Mouse (Mus musculus) midbrain, embryonic 14.5 days (tissue): Measurements from ENCODE around the gene Pcbp3. TPM values are rescaled to one million over a fixed set of nuclear protein-coding genes. Genes with fewer than 3 reads are reported as not detected.
"Not testable (repeated sequence)": the region's sequence is repeated elsewhere in the genome, so short reads cannot be mapped to it uniquely, and the experiment has no call there.

ENCODE experiments used
- ATAC-seq: fragments of 200-750 bp; cut with Nextera tagmentation; 2 replicates; pipeline ENCODE4 v1.8.0; 2017; ENCODE audit warnings: moderate number of reproducible peaks, moderate library complexity; ENCODE audit not compliant: low FRiP score, low TSS enrichment
- DNase-seq: peaks from one replicate; pipeline ENCODE4 v3.0.0-alpha.2; 2015
- H3K27ac ChIP-seq: fragments of 300-500 bp; sonication (generic); replicated peaks from 2 replicates; pipeline ENCODE4 v1.5.1; 2014; ENCODE audit warnings: mild to moderate bottlenecking, low read depth, low read length, moderate library complexity
- H3K27me3 ChIP-seq: fragments of 300-500 bp; sonication (generic); 2 replicates; pipeline ENCODE4 v1.6.1; 2014; ENCODE audit warnings: low read length, control low read depth, mixed read lengths; ENCODE audit not compliant: control insufficient read depth, insufficient read depth
- H3K36me3 ChIP-seq: fragments of 300-500 bp; sonication (generic); 2 replicates; pipeline ENCODE4 v1.6.1; 2014; ENCODE audit warnings: low read length, control low read depth; ENCODE audit not compliant: control insufficient read depth, insufficient read depth
- H3K4me1 ChIP-seq: fragments of 300-500 bp; sonication (generic); 2 replicates; pipeline ENCODE4 v1.6.1; 2014; ENCODE audit warnings: mild to moderate bottlenecking, antibody characterized with exemption, low read length, control low read depth; ENCODE audit not compliant: control insufficient read depth, insufficient read depth
- H3K4me2 ChIP-seq: fragments of 300-500 bp; sonication (generic); 2 replicates; pipeline ENCODE4 v1.6.1; 2014; ENCODE audit warnings: mild to moderate bottlenecking, low read length, moderate library complexity
- H3K4me3 ChIP-seq: fragments of 300-500 bp; sonication (generic); replicated peaks from 2 replicates; pipeline ENCODE4 v1.5.1; 2014; ENCODE audit warnings: low read depth, low read length
- H3K9ac ChIP-seq: fragments of 300-500 bp; sonication (generic); replicated peaks from 2 replicates; pipeline ENCODE4 v1.6.1; 2014; ENCODE audit warnings: mild to moderate bottlenecking, low read length, moderate library complexity
- H3K9me3 ChIP-seq: fragments of 300-500 bp; sonication (generic); 2 replicates; pipeline ENCODE4 v1.6.1; 2016; ENCODE audit warnings: low read length, control low read depth, mixed read lengths; ENCODE audit not compliant: control insufficient read depth
- WGBS: fragments of 180-500 bp; shearing (Covaris S2); extraction: QIAGEN DNeasy Blood & Tissue Kit; methylation state at CpG from one replicate; pipeline ENCODE4 v1.1.7; 2014; 5-methylcytosine and 5-hydroxymethylcytosine counted together
- polyA plus RNA-seq: library from polyadenylated mRNA; unstranded; fragments of >200 nt; fragmentation: Nextera tagmentation; extraction: Ambion mirVana; gene quantifications from 2 replicates; pipeline ENCODE4 v1.2.1, GENCODE M21; 2014

Pcbp3 gene
- polyA plus RNA-seq, 1 experiment from 2014 or later = 37.3 TPM

DNA sequence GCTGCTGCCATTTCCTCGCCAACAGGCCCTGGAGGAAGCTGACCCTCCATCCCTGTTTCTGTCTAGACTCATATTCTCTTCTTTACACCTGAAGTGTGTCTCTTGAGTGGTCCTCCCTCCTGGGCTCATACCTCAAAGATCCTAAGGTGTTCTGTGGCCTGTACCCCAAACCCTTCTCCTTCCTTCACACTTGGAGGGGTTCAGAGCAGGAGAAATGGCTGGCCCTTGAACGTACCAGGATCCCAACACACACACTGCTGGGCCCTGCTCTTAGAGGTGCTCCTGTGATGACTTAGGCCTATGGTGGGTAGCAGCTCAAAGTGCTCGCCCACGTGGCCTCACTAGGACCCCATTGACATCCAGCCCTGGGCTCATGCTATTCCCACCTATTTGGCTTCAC is 196.8 kb downstream of the Pcbp3 start:
- Histone ChIP-seq H3K9me3 (no peaks in the 10 kb centered on the region), H3K4me1 (no peaks in the 10 kb centered on the region), H3K9ac (no peak overlapping the region), H3K27ac (no peak overlapping the region), H3K36me3 (0 out of 2 replicates have a peak, but pooled peaks cover 12% of the 10 kb centered on the region), H3K27me3 (no peaks in the 10 kb centered on the region), H3K4me2 (no peak overlapping the region), H3K4me3 (no peak overlapping the region)
- no peak for ATAC-seq
- WGBS = 94% methylated on average over 4 of the region's 4 CpGs
- no peak for DNase-seq

DNA sequence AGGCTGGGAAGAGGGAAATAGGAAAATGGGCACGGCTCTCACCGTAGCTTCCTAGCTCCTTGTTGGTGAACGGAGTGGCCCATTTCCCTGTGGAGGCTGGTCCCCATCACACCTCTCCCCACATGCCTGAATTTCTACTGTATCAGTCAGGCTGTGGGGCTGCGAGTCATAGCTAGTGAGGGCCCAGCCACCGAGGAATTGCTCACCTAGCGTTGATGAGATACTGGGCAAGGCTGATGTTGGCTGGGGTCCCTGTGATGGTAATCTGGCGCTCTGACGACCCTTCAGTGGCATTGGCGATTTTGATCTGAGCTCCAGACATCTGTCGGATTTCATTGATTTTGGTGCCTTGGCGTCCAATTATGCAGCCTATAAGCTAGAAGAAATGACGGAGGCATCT is 198.7 kb downstream of the Pcbp3 start:
- 93% methylated on average over 12 of the region's 12 CpGs for WGBS
- Histone ChIP-seq H3K27ac (no peak overlapping the region), H3K9ac (no peak overlapping the region), H3K9me3 (no peaks in the 10 kb centered on the region), H3K4me1 (no peaks in the 10 kb centered on the region), H3K36me3 (0 out of 2 replicates have a peak, but pooled peaks cover 12% of the 10 kb centered on the region), H3K4me2 (no peak overlapping the region), H3K27me3 (no peaks in the 10 kb centered on the region), H3K4me3 (no peak overlapping the region)
- DNase-seq (no peak), ATAC-seq (no peak)

DNA sequence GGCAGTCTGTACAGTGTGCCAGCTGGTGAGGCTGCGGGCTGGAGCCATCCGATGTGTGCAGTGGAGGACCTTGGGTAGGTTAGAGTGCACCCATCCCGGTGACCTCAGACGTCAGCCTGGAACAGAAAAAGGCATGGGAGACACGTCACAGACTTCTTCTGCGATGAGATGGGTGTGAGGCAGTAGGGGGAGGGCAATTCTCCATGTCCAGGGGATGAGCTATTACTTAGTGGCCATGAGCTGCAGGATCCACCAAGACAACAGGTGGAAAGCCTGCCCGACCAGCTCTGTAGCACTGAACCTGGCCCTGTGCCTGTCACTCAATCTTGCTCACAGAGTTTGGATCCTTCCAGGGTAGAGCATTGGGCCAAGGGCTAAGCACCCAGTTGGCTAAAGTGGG is 199.3 kb downstream of the Pcbp3 start:
- 93% methylated on average over 7 of the region's 7 CpGs for WGBS
- Histone ChIP-seq H3K4me1 (no peaks in the 10 kb centered on the region), H3K36me3 (0 out of 2 replicates have a peak, but pooled peaks cover 8% of the 10 kb centered on the region), H3K4me2 (no peak overlapping the region), H3K27ac (no peak overlapping the region), H3K4me3 (no peak overlapping the region), H3K9ac (no peak overlapping the region), H3K27me3 (no peaks in the 10 kb centered on the region), H3K9me3 (no peaks in the 10 kb centered on the region)
- ATAC-seq (no peak), DNase-seq (no peak)

DNA sequence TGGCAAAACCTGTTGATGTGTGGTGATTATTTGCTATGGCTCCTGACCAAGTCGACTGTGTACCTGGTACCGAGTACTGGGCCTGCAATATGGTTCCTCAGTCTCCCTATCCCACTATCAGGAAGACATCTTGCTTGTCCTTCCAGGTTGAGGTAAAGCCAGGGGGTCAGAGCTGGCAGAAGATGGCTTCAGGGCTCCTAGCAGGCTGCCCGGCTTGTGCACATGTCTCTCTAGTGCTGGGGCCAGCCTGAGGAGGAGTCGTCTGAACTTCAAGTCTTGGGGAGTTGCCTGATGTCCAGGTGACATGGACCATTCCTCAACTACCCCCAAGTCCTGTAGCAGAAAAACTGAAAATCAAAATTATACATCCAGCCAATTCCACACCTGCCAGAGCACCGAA is 201.8 kb downstream of the Pcbp3 start:
- no peaks in the 10 kb centered on the region for H3K9me3 ChIP-seq
- H3K4me3 ChIP-seq = no peak overlapping the region
- H3K4me2 ChIP-seq = no peak overlapping the region
- DNase-seq (no peak), ATAC-seq (no peak)
- H3K27ac ChIP-seq = no peak overlapping the region
- no peaks in the 10 kb centered on the region for H3K4me1 ChIP-seq
- H3K27me3 ChIP-seq = no peaks in the 10 kb centered on the region
- no peak overlapping the region for H3K9ac ChIP-seq
- 0 out of 2 replicates have a peak, but pooled peaks cover 2% of the 10 kb centered on the region for H3K36me3 ChIP-seq
- WGBS = 94% methylated on average over 5 of the region's 5 CpGs

DNA sequence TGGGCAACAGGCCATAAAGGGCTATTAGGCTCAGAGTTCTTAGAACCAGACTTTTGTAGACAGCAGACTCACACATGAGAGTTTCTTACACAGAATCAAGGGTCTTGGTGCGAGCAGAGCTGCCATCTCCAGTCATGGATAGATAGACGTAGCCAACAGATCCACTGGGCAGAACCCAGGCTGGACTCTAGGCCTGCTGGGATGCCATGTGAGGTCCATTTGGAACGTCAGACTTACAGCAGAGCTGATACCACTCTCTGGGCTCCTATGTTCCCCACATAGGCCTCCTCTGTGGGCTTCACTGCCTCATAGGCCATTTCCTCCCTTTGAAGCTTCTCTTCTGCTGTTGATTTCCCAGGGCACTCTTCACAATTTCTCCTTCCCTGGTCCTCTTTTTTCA is 208.0 kb downstream of the Pcbp3 start:
- no peak overlapping the region for H3K4me3 ChIP-seq
- no peak overlapping the region for H3K4me2 ChIP-seq
- H3K27me3 ChIP-seq = no peaks in the 10 kb centered on the region
- H3K4me1 ChIP-seq = no peaks in the 10 kb centered on the region
- ATAC-seq = no peak
- no peaks in the 10 kb centered on the region for H3K36me3 ChIP-seq
- no peak overlapping the region for H3K27ac ChIP-seq
- H3K9me3 ChIP-seq = peaks cover 4% of the 10 kb centered on the region; the same call in 1 of the 2 replicates
- WGBS = 89% methylated on average over 3 of the region's 3 CpGs
- DNase-seq = no peak
- no peak overlapping the region for H3K9ac ChIP-seq

- H3K36me3 ChIP-seq, ATAC-seq, H3K27ac ChIP-seq, H3K9ac ChIP-seq, H3K27me3 ChIP-seq, H3K4me3 ChIP-seq, DNase-seq, H3K4me1 ChIP-seq, H3K4me2 ChIP-seq: not testable (repeated sequence)
- H3K9me3 ChIP-seq = peaks cover 10% of the 10 kb centered on the region; the same call in 1 of the 2 replicates
- WGBS = 63% methylated on average over 11 of the region's 11 CpGs
These were observed 217.4 kb downstream of the Pcbp3 start for GRCm38 (mm10) chr10:76744267-76744666.

DNA sequence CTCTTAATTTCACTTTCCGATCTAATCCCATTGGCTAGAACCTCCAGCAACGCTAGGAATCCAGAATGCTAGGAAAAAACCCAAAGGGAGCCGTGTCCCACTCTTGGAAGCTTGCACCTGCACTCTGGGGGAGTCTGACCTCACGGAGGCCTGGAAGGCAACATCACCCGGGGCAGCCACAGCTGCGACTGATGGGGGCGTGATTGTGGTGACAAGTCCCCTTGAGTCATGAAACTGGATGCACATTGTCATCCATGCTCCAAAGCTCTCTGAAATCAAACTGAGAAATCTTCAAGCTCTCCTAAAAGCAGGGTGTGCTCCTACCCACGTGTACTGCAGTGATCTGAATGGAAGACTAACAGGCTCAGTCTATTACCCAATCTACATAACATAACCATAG is 224.9 kb downstream of the Pcbp3 start:
- ATAC-seq = no peak
- WGBS = 68% methylated on average over 8 of the region's 8 CpGs

GRCm38 (mm10) chr10:76734979-76735378 is 226.7 kb downstream of the Pcbp3 start:
- H3K9me3 ChIP-seq = no peaks in the 10 kb centered on the region
- H3K4me1 ChIP-seq = peaks cover 7% of the 10 kb centered on the region
- no peaks in the 10 kb centered on the region for H3K27me3 ChIP-seq
- 5% methylated on average over 4 of the region's 4 CpGs for WGBS
- no peak overlapping the region for H3K4me3 ChIP-seq
- no peak overlapping the region for H3K27ac ChIP-seq
- H3K36me3 ChIP-seq = no peaks in the 10 kb centered on the region
- ATAC-seq (peak; percentile 60; the same call in 1 of the 2 replicates), DNase-seq (peak; percentile 90)
- H3K4me2 ChIP-seq = no peak overlapping the region
- no peak overlapping the region for H3K9ac ChIP-seq

More for the DNA sequence above, 224.9 kb downstream of the Pcbp3 start:
- Histone ChIP-seq H3K27ac (no peak overlapping the region), H3K9me3 (no peaks in the 10 kb centered on the region), H3K4me1 (peaks cover 7% of the 10 kb centered on the region), H3K4me3 (no peak overlapping the region), H3K9ac (no peak overlapping the region), H3K4me2 (no peak overlapping the region), H3K36me3 (no peaks in the 10 kb centered on the region), H3K27me3 (no peaks in the 10 kb centered on the region)
- DNase-seq = no peak

DNA sequence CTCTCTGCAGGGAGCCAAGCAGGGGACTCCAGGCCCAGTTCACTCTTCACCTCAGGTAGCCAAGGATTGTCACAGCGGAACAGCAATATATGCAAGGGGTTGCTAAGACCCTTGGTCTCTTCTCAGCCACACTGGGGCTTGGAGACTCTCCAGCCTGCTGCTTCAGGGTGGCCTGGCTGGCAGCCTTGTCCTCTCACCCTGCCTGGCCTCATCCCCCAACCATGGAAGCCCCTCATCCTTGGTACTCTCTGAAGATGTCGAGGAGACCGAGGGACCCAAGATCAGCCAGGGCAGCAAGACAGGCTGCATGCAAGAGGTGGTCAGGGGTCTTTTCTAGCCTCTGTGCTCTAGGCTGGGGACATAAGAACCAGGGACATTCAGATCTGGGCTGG is 228.0 kb downstream of the Pcbp3 start:
- 37% methylated on average over 3 of the region's 3 CpGs for WGBS
- Histone ChIP-seq H3K27me3 (no peaks in the 10 kb centered on the region), H3K36me3 (no peaks in the 10 kb centered on the region), H3K4me1 (peaks cover 7% of the 10 kb centered on the region), H3K4me3 (no peak overlapping the region), H3K9me3 (no peaks in the 10 kb centered on the region), H3K9ac (0 out of 2 replicates have a peak overlapping the region, but pooled peaks have one; percentile 29), H3K4me2 (peak overlapping the region; percentile 40), H3K27ac (no peak overlapping the region)
- no peak for ATAC-seq
- DNase-seq = no peak
